Mouse (Mus musculus) CH12.LX (cell line): ENCODE data around the gene Mamdc2. TPM values are rescaled to one million over a fixed set of nuclear protein-coding genes. Genes with fewer than 3 reads are reported as not detected.

Source experiments
- DNase-seq: peaks from one replicate; pipeline ENCODE4 v3.0.0-alpha.2; 2013; ENCODE audit errors: extremely low read depth
- H3K27ac ChIP-seq: 2 replicates; pipeline ENCODE4 v1.5.1; 2012; ENCODE audit warnings: low read depth, mild to moderate bottlenecking, control low read depth, moderate library complexity; ENCODE audit not compliant: insufficient read depth
- H3K27me3 ChIP-seq: replicated peaks from 2 replicates; pipeline ENCODE3; 2012; ENCODE audit warnings: inconsistent platforms
- H3K36me3 ChIP-seq, 2 experiments: replicated peaks in 1 of 2; 2 replicates each; pipeline versions ENCODE3 to v1.6.1; 2012; ENCODE audit warnings: inconsistent platforms in 1 of 2, low read length in 1 of 2, mild to moderate bottlenecking in 1 of 2, mixed read lengths in 1 of 2, moderate library complexity in 1 of 2; ENCODE audit not compliant: control insufficient read depth in 1 of 2, insufficient read depth in 1 of 2
- H3K4me1 ChIP-seq, 2 experiments: 2 replicates each; pipeline ENCODE4 v1.6.1; 2012; ENCODE audit warnings: inconsistent platforms in 1 of 2, moderate library complexity in 1 of 2; ENCODE audit not compliant: insufficient read depth in 2 of 2, control insufficient read depth in 1 of 2
- H3K4me2 ChIP-seq: 2 replicates; pipeline ENCODE4 v1.6.1; 2012; ENCODE audit warnings: low read depth, mild to moderate bottlenecking, control low read depth; ENCODE audit not compliant: poor library complexity, insufficient read depth, severe bottlenecking
- H3K4me3 ChIP-seq, 3 experiments: fragments of 150-350 bp in 1 of 3; sonication (generic) in 1 of 3; replicated peaks in 1 of 3; 2 replicates each; pipeline versions ENCODE3 to v1.5.1; 2011 to 2012; ENCODE audit warnings: low read depth in 2 of 3, low read length in 2 of 3, mild to moderate bottlenecking in 2 of 3, moderate library complexity in 2 of 3, control low read depth in 1 of 3, improper control_type of control experiment in 1 of 3, inconsistent platforms in 1 of 3, mixed read lengths in 1 of 3; ENCODE audit not compliant: poor library complexity in 1 of 3
- H3K79me2 ChIP-seq: replicated peaks from 2 replicates; pipeline ENCODE4 v1.6.1; 2012; ENCODE audit warnings: mild to moderate bottlenecking, moderate library complexity; ENCODE audit not compliant: control insufficient read depth, poor library complexity, insufficient read depth, severe bottlenecking; ENCODE audit errors: extremely low read depth
- H3K9ac ChIP-seq: 2 replicates; pipeline ENCODE4 v1.6.1; 2012; ENCODE audit warnings: low read depth, mild to moderate bottlenecking, control low read depth, moderate library complexity; ENCODE audit not compliant: insufficient read depth
- H3K9me3 ChIP-seq: replicated peaks from 2 replicates; pipeline ENCODE3; 2012; ENCODE audit warnings: low read length, inconsistent platforms, mixed read lengths
- CTCF ChIP-seq, 2 experiments: IDR thresholded peaks in 1 of 2; conservative IDR thresholded peaks in 1 of 2; 2 replicates each; pipeline ENCODE4 v1.5.1; 2011 to 2012; ENCODE audit warnings: low read depth in 2 of 2, low read length in 2 of 2, improper control_type of control experiment in 1 of 2, inconsistent platforms in 1 of 2, mild to moderate bottlenecking in 1 of 2, moderate library complexity in 1 of 2
- ELF1 ChIP-seq: IDR thresholded peaks from 2 replicates; pipeline ENCODE4 v1.6.1; 2014; ENCODE audit warnings: low read depth, mild to moderate bottlenecking, inconsistent platforms, low read length, improper control_type of control experiment
- ETS1 ChIP-seq: conservative IDR thresholded peaks from 2 replicates; pipeline ENCODE4 v1.6.1; 2012; ENCODE audit warnings: low read depth, mild to moderate bottlenecking, inconsistent platforms, low read length, improper control_type of control experiment, moderate library complexity
- JUND ChIP-seq: conservative IDR thresholded peaks from 2 replicates; pipeline ENCODE4 v1.6.1; 2011; ENCODE audit warnings: low read depth, low read length, improper control_type of control experiment
- KAT2A ChIP-seq: IDR thresholded peaks from 2 replicates; pipeline ENCODE4 v1.6.1; 2012; ENCODE audit warnings: low read length, improper control_type of control experiment, inconsistent platforms; ENCODE audit not compliant: insufficient replicate concordance
- MAFK ChIP-seq: IDR thresholded peaks from 2 replicates; pipeline ENCODE4 v1.6.1; 2011; ENCODE audit warnings: low read length, improper control_type of control experiment; ENCODE audit not compliant: insufficient replicate concordance
- NELFE ChIP-seq: IDR thresholded peaks from 2 replicates; pipeline ENCODE4 v1.6.1; 2011; ENCODE audit warnings: low read depth, low read length, improper control_type of control experiment
- NRF1 ChIP-seq: IDR thresholded peaks from 2 replicates; pipeline ENCODE4 v1.6.1; 2014; ENCODE audit warnings: low read depth, mild to moderate bottlenecking, inconsistent platforms, low read length, improper control_type of control experiment, moderate library complexity
- POLR2A ChIP-seq: IDR thresholded peaks from 2 replicates; pipeline ENCODE4 v1.6.1; 2011; ENCODE audit warnings: low read depth, mild to moderate bottlenecking, improper control_type of control experiment, low read length
- POLR2AphosphoS2 ChIP-seq: IDR thresholded peaks from 2 replicates; pipeline ENCODE4 v1.6.1; 2011; ENCODE audit warnings: low read depth, low read length, improper control_type of control experiment
- RAD21 ChIP-seq: IDR thresholded peaks from 2 replicates; pipeline ENCODE4 v1.6.1; 2011; ENCODE audit warnings: low read depth, mild to moderate bottlenecking, low read length, improper control_type of control experiment, moderate library complexity
- RCOR1 ChIP-seq: conservative IDR thresholded peaks from 2 replicates; pipeline ENCODE4 v1.6.1; 2012; ENCODE audit warnings: low read depth, mild to moderate bottlenecking, inconsistent platforms, low read length, improper control_type of control experiment
- SIN3A ChIP-seq: IDR thresholded peaks from 2 replicates; pipeline ENCODE4 v1.6.1; 2012; ENCODE audit warnings: low read length, improper control_type of control experiment, inconsistent platforms
- TCF12 ChIP-seq: IDR thresholded peaks from 2 replicates; pipeline ENCODE4 v1.6.1; 2014; ENCODE audit warnings: low read depth, mild to moderate bottlenecking, inconsistent platforms, low read length, improper control_type of control experiment
- USF1 ChIP-seq: IDR thresholded peaks from 2 replicates; pipeline ENCODE4 v1.6.1; 2014; ENCODE audit warnings: low read depth, mild to moderate bottlenecking, inconsistent platforms, low read length, improper control_type of control experiment
- USF2 ChIP-seq: conservative IDR thresholded peaks from 2 replicates; pipeline ENCODE4 v1.6.1; 2011; ENCODE audit warnings: low read depth, low read length, improper control_type of control experiment
- ZC3H11A ChIP-seq: IDR thresholded peaks from 2 replicates; pipeline ENCODE4 v1.6.1; 2012; ENCODE audit warnings: low read depth, mild to moderate bottlenecking, inconsistent platforms, low read length, improper control_type of control experiment
- ZMIZ1 ChIP-seq: IDR thresholded peaks from 2 replicates; pipeline ENCODE4 v1.6.1; 2012; ENCODE audit warnings: low read depth, mild to moderate bottlenecking, inconsistent platforms, low read length, improper control_type of control experiment
- dilution Hi-C: fragments of 300-500 bp; cut with MboI; formaldehyde crosslinking; loops from 2 replicates; pipeline ENCODE4 v1.14.3; 2020; ENCODE audit warnings: low sequenced_read_pairs; ENCODE audit not compliant: extremely low pct_unique_long_range_greater_than_20kb, extremely low pct_ligation_motif_present
- in situ Hi-C: fragments of 300-500 bp; cut with MboI; formaldehyde crosslinking; loops from 3 replicates; pipeline ENCODE4 v1.14.3; 2019; ENCODE audit warnings: low sequenced_read_pairs, low pct_ligation_motif_present, low pct_unique_long_range_greater_than_20kb, mixed read lengths
- polyA plus RNA-seq: library from polyadenylated mRNA; unstranded; fragments of >175 nt; gene quantifications from 2 replicates; pipeline ENCODE4 v1.2.1, GENCODE M21; 2012; ENCODE audit warnings: low read depth; ENCODE audit not compliant: insufficient read length
- total RNA-seq, 2 experiments: library from RNA; depleted of rRNA; stranded (reverse); fragments of 300-350 nt in 1 of 2; fragments of >200 nt in 1 of 2; gene quantifications; 2 replicates each; pipeline ENCODE4 v1.2.3; 2012 to 2014

Mamdc2 gene
- total and polyA plus RNA-seq, 3 experiments: 0.08 to 0.67 (median 0.17) TPM

DNA sequence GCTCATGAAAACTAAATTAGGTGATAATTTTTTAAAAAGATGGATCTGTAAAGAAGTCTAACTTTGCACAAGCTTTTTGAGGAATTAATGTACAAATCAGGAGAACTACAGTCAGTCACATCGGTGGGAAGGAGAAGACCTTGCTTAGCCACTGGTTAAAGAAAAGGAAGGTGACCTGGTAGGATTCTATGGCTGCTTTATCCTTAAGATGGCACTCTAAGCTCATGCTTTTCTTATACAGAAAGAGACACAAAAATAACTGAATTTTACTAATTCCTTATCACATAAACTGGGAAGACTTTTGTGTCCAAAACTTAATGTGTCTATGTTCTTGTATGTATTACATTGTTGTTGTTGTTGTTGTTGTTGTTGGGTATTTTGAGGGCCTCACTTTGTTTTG lies 149.3 kb downstream of the Mamdc2 start:
- H3K9ac ChIP-seq: no peak overlapping the region
- TF ChIP-seq CTCF (conservative IDR thresholded peaks at IDR 0.05 in 1 of 2, IDR thresholded peaks at IDR 0.05 in 1 of 2; ENCODE audit: low read depth in 2 of 2, low read length in 2 of 2) (peak in 1 of 2 experiments; percentile 39; a peak in 2 of 4 replicates), TCF12 (no peak), POLR2AphosphoS2 (no peak), RAD21 (peak; percentile 36)
- TF ChIP-seq, all 38 proteins: peak for 2
- no peaks in the 10 kb centered on the region for H3K27me3 ChIP-seq
- no peaks in the 10 kb centered on the region for H3K4me1 ChIP-seq
- no peaks in the 10 kb centered on the region for H3K79me2 ChIP-seq
- H3K9me3 ChIP-seq: no peaks in the 10 kb centered on the region
- DNase-seq: no peak
- no peaks in the 10 kb centered on the region for H3K36me3 ChIP-seq
- no peak overlapping the region for H3K4me3 ChIP-seq
- H3K4me2 ChIP-seq: no peak overlapping the region
- dilution Hi-C loops: no loop called here
- no peak overlapping the region for H3K27ac ChIP-seq
- in situ Hi-C loops: no loop called here

DNA sequence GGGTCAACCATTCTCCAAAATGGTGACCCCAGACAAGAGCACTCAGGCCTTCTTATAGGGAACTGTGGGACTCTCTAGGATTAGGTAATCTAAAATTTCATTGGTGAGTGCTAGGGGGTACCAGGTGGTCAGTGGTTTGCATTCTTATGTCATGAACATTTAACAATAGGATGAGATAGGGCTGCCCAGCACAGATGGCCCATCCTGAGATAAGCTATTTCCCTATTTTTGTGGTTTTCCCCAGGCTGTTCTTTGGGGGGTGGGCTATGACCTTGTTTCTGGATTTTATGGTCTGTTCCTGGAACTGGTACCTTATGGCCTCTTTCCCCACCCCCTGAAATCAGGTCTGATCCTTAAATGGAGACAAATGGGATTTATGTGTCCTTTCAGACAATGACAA lies 151.1 kb downstream of the Mamdc2 start:
- TF ChIP-seq POLR2A: no peak
- no peaks in the 10 kb centered on the region for H3K27me3 ChIP-seq

DNA sequence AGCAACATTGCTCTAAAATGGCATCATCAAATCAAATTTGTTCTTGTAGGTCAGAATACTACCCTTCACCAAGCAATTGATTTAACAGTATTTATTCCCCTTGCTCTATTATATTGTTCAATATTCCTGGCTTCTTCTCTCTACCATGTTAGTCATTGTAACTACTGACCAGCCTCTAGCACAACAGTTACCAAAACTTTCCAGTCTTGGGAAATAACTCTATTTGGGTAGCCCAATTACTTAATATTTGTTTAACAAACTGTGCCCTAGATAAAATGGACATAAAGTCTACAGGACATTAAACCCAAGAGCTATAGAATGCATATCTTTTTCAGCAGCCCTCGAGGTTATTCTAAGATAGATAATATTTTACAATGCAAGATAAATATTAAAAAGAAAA lies 159.0 kb downstream of the Mamdc2 start:
- Histone ChIP-seq H3K9me3 (peaks cover 2% of the 10 kb centered on the region), H3K4me1 (no peaks in the 10 kb centered on the region), H3K4me2 (no peak overlapping the region), H3K27me3 (no peaks in the 10 kb centered on the region), H3K27ac (no peak overlapping the region), H3K9ac (no peak overlapping the region), H3K4me3 (no peak overlapping the region), H3K36me3 (no peaks in the 10 kb centered on the region), H3K79me2 (no peaks in the 10 kb centered on the region)
- TF ChIP-seq USF2 (no peak), KAT2A (no peak), ELF1 (no peak), NELFE (no peak), USF1 (no peak), ETS1 (no peak), SIN3A (no peak), ZMIZ1 (no peak), JUND (no peak), ZC3H11A (no peak), RCOR1 (no peak), MAFK (no peak), NRF1 (no peak)
- dilution Hi-C loops (no loop called here), in situ Hi-C loops (no loop called here)
- no peak for DNase-seq

More for the DNA sequence above, 151.1 kb downstream of the Mamdc2 start:
- Histone ChIP-seq H3K9me3 (no peaks in the 10 kb centered on the region), H3K4me2 (no peak overlapping the region), H3K36me3 (no peaks in the 10 kb centered on the region), H3K27ac (no peak overlapping the region), H3K79me2 (no peaks in the 10 kb centered on the region), H3K9ac (no peak overlapping the region), H3K4me1 (no peaks in the 10 kb centered on the region), H3K4me3 (no peak overlapping the region)
- dilution Hi-C loops (no loop called here), in situ Hi-C loops (no loop called here)
- no peak for DNase-seq
